Mouse (Mus musculus): ENCODE results near the gene Gpr63. TPM values are rescaled to one million over a fixed set of nuclear protein-coding genes. Genes with fewer than 3 reads are reported as not detected.
A peak's percentile ranks its signal among the peaks of the same experiment; 100 is the strongest.

The Gpr63 gene
- 0.76 and 0.98 TPM in 2 replicates for polyA plus RNA-seq (2015; fragmentation: Nextera tagmentation; extraction: Ambion mirVana)

DNA sequence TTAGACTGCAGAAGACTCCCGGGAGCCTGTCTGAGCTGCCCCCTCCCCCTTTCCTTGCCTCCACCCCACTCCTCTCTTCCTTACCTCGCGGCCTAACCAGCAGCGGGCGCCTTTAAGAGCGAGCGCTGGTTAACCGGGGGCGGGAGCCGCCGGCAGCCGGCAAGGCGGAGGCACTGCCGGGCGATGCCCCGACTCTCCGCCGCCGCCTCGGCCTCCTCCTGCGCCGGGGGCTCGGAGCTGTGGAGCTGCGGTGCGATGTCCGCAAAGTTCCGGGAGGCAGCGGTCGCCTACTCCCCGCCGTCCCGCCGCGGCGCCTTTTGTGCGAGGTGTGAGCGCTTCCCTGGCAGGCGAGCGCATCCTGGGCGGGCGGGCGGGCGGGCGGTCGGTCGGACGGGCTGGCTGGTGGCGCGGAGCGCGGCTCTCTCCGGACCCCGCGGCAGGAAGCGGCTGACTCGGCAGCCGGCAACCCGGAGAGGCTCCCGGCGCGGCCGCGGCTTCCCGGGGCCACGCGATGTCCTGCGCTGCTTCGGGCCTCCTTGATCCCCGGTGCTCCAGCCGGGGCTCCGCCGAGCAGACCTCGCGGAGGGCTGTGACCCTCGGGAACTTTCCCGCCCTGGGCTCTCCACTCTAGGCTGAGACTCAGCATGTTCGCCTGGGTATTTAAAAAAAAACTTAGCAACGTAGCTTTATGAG lies at the start of gene Gpr63:
Gene Gpr63, plus strand, starts transcription at position 109 of the 693 bp plus-strand sequence.
- Histone ChIP-seq H3K9me3 (replicated peaks) (no peaks in the 10 kb centered on the region), H3K36me3 (no peaks in the 10 kb centered on the region), H3K27ac (peak within 1 kb of the TSS; percentile 84), H3K9ac (peak within 1 kb of the TSS; percentile 76), H3K27me3 (peaks cover 9% of the 10 kb centered on the region; the same call in 1 of the 2 replicates), H3K4me2 (peak within 1 kb of the TSS; percentile 93), H3K4me1 (replicated peaks) (peaks cover 8% of the 10 kb centered on the region), H3K4me3 (peak within 1 kb of the TSS; percentile 82)
- peak; percentile 84 for ATAC-seq (replicated peaks; ENCODE audit: insufficient number of reproducible peaks, insufficient read depth, low FRiP score, low read depth)
- under 1% methylated on average over 71 of the region's 78 CpGs for WGBS

DNA sequence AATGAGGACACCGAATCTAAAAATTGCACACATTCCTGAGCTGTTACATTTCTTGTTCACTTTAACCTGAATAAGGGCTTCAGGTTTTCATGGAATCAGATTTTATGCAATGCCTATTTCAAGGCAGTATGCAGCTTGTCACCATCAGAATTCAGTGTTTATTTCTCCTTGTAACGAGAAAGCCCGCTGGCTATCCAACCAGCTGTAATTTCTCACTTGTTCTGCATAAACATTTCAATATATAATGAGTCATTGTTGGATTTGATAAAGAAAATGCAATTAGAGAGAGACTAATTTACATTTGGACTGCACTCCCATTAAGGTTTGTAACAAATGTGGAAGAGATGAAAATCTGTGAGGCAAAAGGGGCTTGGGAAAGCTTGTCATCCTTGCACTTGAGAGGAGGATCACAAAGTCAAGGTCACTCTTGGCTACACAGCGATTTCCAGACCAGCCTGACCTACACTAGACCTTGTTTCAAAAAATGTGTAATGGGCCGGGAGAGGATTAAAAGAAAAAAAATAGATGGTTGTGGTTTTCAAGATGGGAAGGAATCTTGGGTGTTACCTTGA lies 46.1 kb upstream of the Gpr63 start:
- no peak overlapping the region for H3K27ac ChIP-seq
- no peaks in the 10 kb centered on the region for H3K9me3 ChIP-seq (replicated peaks)
- no peaks in the 10 kb centered on the region for H3K27me3 ChIP-seq
- no peaks in the 10 kb centered on the region for H3K4me1 ChIP-seq (replicated peaks)
- H3K36me3 ChIP-seq, result no peaks in the 10 kb centered on the region
- 66% methylated on average over 5 of the region's 5 CpGs for WGBS
- no peak overlapping the region for H3K4me2 ChIP-seq
- H3K4me3 ChIP-seq, result no peak overlapping the region
- no peak for ATAC-seq (replicated peaks; ENCODE audit: insufficient number of reproducible peaks, insufficient read depth, low FRiP score, low read depth)
- no peak overlapping the region for H3K9ac ChIP-seq

DNA sequence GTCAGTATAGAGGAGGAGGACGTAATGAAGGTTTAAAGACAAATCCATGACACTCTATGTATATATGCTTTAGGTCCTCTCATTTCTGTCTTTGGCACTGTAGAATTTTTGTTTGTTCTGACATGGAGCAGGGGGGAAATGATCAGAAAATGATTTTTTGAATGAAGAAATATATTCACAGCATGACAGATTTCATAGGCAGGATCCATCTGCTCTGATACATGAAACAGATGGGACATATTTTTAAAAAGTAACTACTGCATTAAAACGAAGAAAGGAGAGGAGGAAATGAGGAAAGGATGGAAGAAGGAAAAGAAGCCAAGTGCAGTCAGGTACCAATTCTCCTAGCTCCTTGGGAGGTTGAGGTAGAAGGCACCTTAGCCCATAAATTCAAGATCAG lies 41.5 kb upstream of the Gpr63 start:
- Histone ChIP-seq H3K36me3 (no peaks in the 10 kb centered on the region), H3K27ac (no peak overlapping the region), H3K9ac (no peak overlapping the region), H3K4me1 (replicated peaks) (no peaks in the 10 kb centered on the region), H3K4me3 (no peak overlapping the region), H3K9me3 (replicated peaks) (no peaks in the 10 kb centered on the region), H3K4me2 (no peak overlapping the region), H3K27me3 (no peaks in the 10 kb centered on the region)
- 70% methylated on average over 2 of the region's 2 CpGs for WGBS
- no peak for ATAC-seq (replicated peaks; ENCODE audit: insufficient number of reproducible peaks, insufficient read depth, low FRiP score, low read depth)

DNA sequence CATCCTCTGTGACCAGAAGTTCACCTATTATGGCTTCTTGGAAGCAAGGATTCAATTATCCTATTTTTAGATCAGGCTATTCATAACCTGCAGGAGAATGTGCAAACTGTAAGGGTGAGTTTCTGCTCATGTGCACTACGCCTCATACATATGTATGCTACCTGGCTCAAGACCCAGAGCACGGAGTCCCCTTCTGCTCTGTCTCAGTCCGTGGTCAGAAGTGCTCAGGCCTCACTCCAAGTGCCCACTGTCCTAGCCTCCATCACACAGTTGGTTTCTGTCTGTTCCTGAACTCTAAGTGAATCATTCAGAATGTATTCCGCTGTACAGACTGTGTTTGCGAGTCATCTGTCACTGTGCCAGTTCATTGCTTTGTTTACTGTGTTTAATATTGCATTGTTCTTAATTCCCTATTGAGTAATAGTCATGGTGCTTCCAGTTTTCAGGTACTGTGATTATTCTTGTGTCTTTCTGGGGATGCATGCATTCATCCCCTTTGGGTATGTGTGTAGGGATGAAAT lies 37.9 kb upstream of the Gpr63 start:
- Histone ChIP-seq H3K9me3 (replicated peaks) (no peaks in the 10 kb centered on the region), H3K27me3 (no peaks in the 10 kb centered on the region), H3K9ac (no peak overlapping the region), H3K4me1 (replicated peaks) (no peaks in the 10 kb centered on the region), H3K4me2 (no peak overlapping the region), H3K36me3 (no peaks in the 10 kb centered on the region), H3K4me3 (no peak overlapping the region), H3K27ac (no peak overlapping the region)
- no peak for ATAC-seq (replicated peaks; ENCODE audit: insufficient number of reproducible peaks, insufficient read depth, low FRiP score, low read depth)
- 77% methylated on average over 5 of the region's 5 CpGs for WGBS

DNA sequence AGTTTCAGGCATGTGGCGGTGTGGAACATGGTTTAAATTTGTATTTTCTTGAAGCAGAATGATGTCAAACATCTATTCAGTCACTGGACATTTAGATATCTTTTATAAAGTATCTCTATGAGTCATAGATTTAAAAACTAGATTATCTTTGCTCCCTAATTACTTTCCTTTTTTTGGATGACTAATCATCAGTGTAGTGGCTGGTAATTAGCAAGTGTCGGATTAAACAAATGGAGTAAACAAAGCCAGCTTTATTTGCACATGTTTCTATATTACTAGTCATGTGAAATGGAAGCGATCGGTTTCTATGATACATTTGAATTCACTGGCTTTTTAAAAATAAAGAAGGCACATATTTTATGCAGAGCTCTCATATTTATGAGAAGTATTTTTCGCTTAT lies 37.3 kb upstream of the Gpr63 start:
- ATAC-seq (replicated peaks; ENCODE audit: insufficient number of reproducible peaks, insufficient read depth, low FRiP score, low read depth), result no peak
- Histone ChIP-seq H3K36me3 (no peaks in the 10 kb centered on the region), H3K9ac (no peak overlapping the region), H3K9me3 (replicated peaks) (no peaks in the 10 kb centered on the region), H3K27me3 (no peaks in the 10 kb centered on the region), H3K4me3 (no peak overlapping the region), H3K4me2 (no peak overlapping the region), H3K4me1 (replicated peaks) (no peaks in the 10 kb centered on the region), H3K27ac (no peak overlapping the region)
- 86% methylated on average over 5 of the region's 5 CpGs for WGBS

DNA sequence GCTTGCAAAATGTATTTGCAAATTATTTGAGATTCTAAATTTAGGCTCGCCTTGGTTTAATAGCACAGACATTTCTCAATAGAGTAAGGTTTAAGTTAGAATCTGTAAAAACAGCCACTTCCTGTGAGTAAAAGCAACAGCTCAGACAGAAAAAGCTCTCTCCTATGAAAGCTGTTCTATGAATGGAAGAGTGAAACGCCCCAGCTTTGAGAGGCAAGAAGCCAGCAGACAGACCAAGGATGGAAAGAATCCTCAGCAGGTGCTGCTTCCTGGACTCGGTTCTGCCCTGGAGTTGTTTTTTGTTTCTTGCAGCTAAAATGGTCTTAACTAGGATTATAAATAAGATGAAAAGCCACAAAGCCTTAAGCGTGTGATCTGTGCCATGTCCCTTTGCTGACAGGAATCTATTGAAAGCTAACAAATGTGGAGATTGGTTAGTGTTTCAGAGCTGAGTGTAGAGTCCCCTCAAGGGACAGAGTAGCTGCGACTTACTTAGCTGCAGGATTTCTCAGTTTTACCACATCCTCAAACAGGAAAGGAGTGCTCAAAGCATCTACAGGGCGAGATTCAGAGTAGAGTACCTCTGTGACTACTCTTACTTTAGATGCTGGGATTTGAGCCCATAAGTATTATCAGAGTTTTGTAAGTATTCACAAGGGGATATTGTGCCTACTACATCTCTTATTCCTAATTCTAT lies 23.3 kb upstream of the Gpr63 start:
- H3K36me3 ChIP-seq, result no peaks in the 10 kb centered on the region
- no peak overlapping the region for H3K4me2 ChIP-seq
- no peak overlapping the region for H3K4me3 ChIP-seq
- H3K27me3 ChIP-seq, result no peaks in the 10 kb centered on the region
- H3K9ac ChIP-seq, result no peak overlapping the region
- H3K9me3 ChIP-seq (replicated peaks), result no peaks in the 10 kb centered on the region
- H3K27ac ChIP-seq, result no peak overlapping the region
- no peak for ATAC-seq (replicated peaks; ENCODE audit: insufficient number of reproducible peaks, insufficient read depth, low FRiP score, low read depth)
- WGBS, result 47% methylated on average over 6 of the region's 6 CpGs
- H3K4me1 ChIP-seq (replicated peaks), result no peaks in the 10 kb centered on the region

DNA sequence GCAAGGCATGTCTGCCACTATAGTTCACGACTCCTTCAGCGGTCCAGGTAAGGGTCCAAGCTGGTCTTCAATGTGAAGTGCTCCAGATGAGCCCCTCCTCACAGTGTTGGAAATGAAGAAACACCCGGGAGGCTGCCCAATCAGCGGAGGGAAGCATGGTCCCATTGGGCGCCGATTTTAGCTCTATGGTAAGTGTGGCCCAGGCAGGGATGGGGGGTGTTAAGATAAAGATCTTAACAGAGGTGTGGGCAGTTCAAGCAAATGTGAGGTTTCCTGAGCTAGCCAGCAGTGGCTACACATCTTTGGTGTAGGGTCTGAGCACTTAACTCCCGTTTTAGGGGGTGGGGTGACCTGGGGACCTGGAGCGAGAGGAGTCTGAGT lies 299 bp upstream of the Gpr63 start:
- Histone ChIP-seq H3K27me3 (peaks cover 9% of the 10 kb centered on the region; the same call in 1 of the 2 replicates), H3K4me2 (peak overlapping the region; percentile 93), H3K36me3 (no peaks in the 10 kb centered on the region), H3K4me3 (peak overlapping the region; percentile 82), H3K9me3 (replicated peaks) (no peaks in the 10 kb centered on the region), H3K4me1 (replicated peaks) (peaks cover 8% of the 10 kb centered on the region), H3K9ac (peak overlapping the region; percentile 76; the same call in 1 of the 2 replicates), H3K27ac (no peak overlapping the region)
- ATAC-seq (replicated peaks; ENCODE audit: insufficient number of reproducible peaks, insufficient read depth, low FRiP score, low read depth), result peak; percentile 20; the same call in 1 of the 2 replicates
- WGBS, result 6% methylated on average over 8 of the region's 8 CpGs

DNA sequence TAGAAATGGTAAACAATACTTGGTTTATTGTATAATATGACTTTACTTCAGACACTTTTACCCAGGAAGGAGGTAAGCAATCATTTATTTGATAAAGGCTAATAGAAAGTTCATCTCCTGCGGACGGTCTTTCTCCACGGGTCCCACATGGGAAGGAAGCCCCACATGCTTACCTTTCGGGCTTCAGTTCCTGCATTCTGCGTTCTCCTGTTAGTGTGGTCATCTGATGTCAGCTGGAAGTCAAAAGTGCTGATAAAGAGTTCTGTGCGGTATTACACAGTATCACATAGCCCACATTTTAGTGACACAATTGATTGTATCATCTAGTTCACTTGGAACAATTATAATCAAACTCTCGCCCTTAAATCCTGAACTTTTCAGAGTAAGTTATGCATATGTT lies 1.0 kb downstream of the Gpr63 start:
- Histone ChIP-seq H3K4me1 (replicated peaks) (peaks cover 8% of the 10 kb centered on the region), H3K36me3 (no peaks in the 10 kb centered on the region), H3K4me2 (peak overlapping the region; percentile 93), H3K9ac (no peak overlapping the region), H3K27me3 (peaks cover 9% of the 10 kb centered on the region; the same call in 1 of the 2 replicates), H3K9me3 (replicated peaks) (no peaks in the 10 kb centered on the region), H3K4me3 (peak overlapping the region; percentile 82), H3K27ac (no peak overlapping the region)
- WGBS, result 20% methylated on average over 7 of the region's 7 CpGs
- no peak for ATAC-seq (replicated peaks; ENCODE audit: insufficient number of reproducible peaks, insufficient read depth, low FRiP score, low read depth)

DNA sequence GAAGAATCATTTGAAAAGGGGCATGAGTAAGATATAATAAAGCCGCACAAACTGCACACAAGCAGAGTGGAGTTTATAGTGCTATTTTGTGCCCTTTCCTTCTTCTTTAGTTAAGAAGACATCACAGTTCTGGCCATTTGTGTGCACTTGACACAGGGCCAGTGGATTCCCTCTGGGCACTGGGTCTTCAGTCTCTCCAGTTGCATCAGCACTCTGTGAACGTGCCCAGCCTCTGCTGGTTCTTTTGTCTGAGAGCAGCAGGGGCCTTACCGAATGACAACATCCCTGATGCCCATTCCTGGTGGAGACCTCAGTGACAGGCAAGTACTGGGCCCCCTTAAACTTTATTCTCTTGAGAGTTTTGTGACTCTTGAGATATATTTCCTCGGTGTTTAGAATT lies 12.4 kb downstream of the Gpr63 start:
- Histone ChIP-seq H3K36me3 (no peaks in the 10 kb centered on the region), H3K4me3 (no peak overlapping the region), H3K4me1 (replicated peaks) (no peaks in the 10 kb centered on the region), H3K9me3 (replicated peaks) (no peaks in the 10 kb centered on the region), H3K27me3 (no peaks in the 10 kb centered on the region), H3K9ac (no peak overlapping the region), H3K27ac (no peak overlapping the region), H3K4me2 (no peak overlapping the region)
- WGBS, result 57% methylated on average over 4 of the region's 4 CpGs
- ATAC-seq (replicated peaks; ENCODE audit: insufficient number of reproducible peaks, insufficient read depth, low FRiP score, low read depth), result no peak

DNA sequence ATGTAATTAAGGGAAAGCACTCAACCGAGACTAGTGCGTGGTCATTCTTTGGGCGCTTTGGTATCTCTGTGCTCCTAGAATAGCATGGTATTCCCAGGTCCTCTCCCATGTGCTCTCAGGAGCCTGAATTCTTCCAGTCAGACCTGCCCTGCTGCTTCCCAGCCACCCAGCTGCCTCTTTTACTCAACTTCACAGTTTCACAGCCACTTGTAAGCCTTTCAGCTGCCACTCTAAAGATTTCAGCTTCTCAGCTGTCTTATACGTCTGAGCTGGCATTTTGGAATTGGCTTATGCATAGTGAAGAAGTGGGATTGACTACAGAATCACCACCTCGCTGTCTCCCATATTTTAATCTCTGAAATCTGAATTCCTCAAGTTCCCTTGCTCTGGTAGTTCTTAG lies 19.4 kb downstream of the Gpr63 start:
- 44% methylated on average over 5 of the region's 5 CpGs for WGBS
- Histone ChIP-seq H3K27ac (no peak overlapping the region), H3K9me3 (replicated peaks) (no peaks in the 10 kb centered on the region), H3K36me3 (no peaks in the 10 kb centered on the region), H3K4me3 (no peak overlapping the region), H3K4me2 (no peak overlapping the region), H3K27me3 (0 out of 2 replicates have a peak, but pooled peaks cover 3% of the 10 kb centered on the region), H3K9ac (no peak overlapping the region), H3K4me1 (replicated peaks) (no peaks in the 10 kb centered on the region)
- ATAC-seq (replicated peaks; ENCODE audit: insufficient number of reproducible peaks, insufficient read depth, low FRiP score, low read depth), result 0 out of 2 replicates have a peak, but pooled peaks have one; percentile 47

DNA sequence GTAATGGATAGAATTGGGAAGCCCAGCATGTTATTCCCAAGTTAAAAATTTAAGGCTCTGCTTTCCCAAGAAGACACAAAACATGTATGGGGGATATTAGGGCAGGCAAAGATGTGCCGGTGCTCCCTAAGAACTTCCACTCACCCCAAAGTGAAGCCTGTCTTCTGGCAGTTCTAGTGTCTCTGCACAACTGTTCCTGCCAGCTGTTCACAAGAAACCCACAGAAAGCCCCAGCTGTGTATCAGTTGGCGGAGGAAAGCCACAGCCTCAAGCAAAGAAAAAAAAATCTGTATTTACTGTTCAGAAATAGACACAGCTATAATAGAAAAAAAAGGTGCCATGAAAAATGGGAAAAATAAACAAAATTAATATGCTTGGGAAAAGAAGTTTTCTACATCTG lies 25.3 kb downstream of the Gpr63 start:
- 84% methylated on average over 2 of the region's 2 CpGs for WGBS
- H3K36me3 ChIP-seq, result no peaks in the 10 kb centered on the region
- no peaks in the 10 kb centered on the region for H3K9me3 ChIP-seq (replicated peaks)
- no peaks in the 10 kb centered on the region for H3K4me1 ChIP-seq (replicated peaks)
- H3K27me3 ChIP-seq, result 0 out of 2 replicates have a peak, but pooled peaks cover 3% of the 10 kb centered on the region
- H3K4me2 ChIP-seq, result no peak overlapping the region
- no peak overlapping the region for H3K27ac ChIP-seq
- ATAC-seq (replicated peaks; ENCODE audit: insufficient number of reproducible peaks, insufficient read depth, low FRiP score, low read depth), result no peak
- H3K9ac ChIP-seq, result no peak overlapping the region
- no peak overlapping the region for H3K4me3 ChIP-seq

Data from heart, embryonic 15.5 days (tissue).